Mouse (Mus musculus): ENCODE measurements at regions not wholly inside any gene's neighbourhood (a gene's known extent, or its start where the extent isn't known, plus 50 kb on each side); places are given as distances from the start of the nearest gene placed in this dataset.

- TF ChIP-seq MYOD1 (IDR thresholded peaks at IDR 0.05; ENCODE audit: control insufficient read depth in 1 of 3, insufficient read length in 2 of 3, low read depth in 2 of 3) (no peak), POLR2A (IDR thresholded peaks at IDR 0.05; ENCODE audit: insufficient read length, low read depth) (no peak), USF1 (IDR thresholded peaks at IDR 0.05; ENCODE audit: low read depth) (no peak)
Observed at GRCm38 (mm10) chr2:17181597-17181996, 549.7 kb downstream of the Nebl start.

Measured in myocyte (in vitro differentiated cells).